Mouse (Mus musculus): ENCODE measurements around the gene Ypel1. TPM values are rescaled to one million over a fixed set of nuclear protein-coding genes. Genes with fewer than 3 reads are reported as not detected.

The Ypel1 gene
- polyA plus RNA-seq (2014; fragmentation: Illumina TruSeq; extraction: RNeasy Lipid Tissue Mini Kit (QIAGEN cat#74804)) = 8.2 TPM

DNA sequence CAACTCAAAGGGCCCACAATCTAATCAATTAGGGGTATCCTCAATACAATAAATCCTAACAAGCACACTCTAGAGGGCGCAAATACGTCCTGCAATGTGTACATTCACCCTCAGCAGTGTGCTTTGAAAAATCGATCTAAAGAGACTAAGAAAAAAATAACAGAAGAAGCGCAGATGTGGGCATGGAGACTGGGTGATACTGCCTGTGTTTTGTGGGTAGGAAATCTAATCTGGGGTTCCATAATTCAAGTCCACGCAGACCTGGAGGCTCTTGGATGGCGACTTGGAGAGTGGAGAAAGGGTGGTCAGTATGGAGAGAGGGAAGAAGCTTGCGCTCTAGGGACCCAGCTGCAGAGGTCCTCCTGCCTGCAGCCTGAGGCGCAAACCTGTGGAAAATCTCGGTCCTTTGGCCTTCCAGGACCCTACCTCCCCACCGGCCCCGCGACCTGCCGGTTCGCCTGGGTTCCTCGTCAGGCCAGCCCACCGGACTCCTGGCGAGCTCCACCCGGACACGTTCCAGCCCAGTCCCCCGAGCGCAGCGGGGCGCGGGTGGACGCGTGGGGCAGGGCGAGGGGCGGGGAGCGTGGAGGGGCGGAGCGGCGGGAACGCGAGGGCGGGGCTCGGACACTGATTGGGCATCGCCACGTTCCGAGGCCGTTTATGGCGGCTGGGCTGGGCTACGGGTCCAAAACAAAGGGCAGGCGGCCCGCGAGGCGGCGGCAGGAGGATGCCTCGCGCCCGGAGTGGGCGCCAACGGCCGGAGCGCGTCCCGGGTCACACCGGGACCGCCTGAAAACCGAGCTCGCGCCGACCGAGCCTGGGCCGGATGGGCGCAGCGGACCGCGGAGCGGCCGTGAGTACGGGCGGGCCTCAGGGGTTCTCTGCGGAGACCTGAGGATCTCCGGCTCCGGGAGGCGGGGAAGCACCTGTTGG, at the start of gene Ypel1:
Gene Ypel1, plus strand, starts transcription at position 186 of the 933 bp plus-strand sequence.

DNA sequence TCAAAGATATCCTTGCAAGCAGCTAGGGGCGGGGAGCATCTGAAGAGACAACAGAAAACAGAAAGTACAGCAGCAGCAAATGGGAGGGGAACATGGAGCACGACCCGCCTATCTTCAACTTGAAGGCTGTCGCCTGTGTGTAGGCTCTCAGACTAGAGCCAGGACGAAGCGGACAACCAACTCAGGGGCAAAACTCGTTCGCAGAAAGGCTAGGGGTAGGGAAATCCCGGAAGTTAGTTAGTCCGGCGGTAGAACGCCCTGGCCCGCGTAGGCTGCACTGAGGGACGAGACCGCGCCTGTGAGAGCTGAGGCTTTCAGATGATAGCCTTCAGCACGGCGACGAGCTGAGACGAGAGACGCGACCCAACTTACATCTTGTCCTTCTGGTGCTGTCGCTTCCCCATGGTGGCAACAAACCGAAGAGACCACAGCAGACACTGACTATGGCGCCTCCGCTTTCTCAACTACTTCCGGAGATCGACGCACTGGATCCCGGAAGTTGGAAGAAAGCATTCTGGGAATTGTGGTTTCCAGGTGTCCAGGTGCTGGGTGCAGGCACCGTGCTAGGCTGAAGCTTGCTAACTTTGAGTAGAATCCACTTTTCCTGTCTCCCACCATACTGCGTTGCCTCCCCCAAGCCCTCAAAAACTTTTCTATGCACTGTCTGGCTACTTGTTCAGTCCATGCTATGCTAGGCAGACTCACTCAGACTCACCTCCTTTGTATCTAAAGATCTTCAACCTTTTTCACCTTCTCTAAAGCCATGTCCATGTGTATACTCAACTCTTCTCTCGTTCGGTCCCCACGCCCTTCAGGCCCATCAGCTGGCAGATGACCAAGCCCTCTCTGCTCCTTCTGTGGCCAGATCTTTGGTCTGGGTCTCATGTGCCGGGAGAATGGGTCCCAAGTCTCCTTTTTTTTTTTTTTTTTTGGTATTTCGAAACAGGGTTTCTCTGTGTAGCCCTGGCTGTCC, 41.6 kb downstream of the Ypel1 start, which contains the start of gene Ppil2:
Gene Ppil2, minus strand, starts transcription at position 487 of the 973 bp plus-strand sequence.

GRCm38 (mm10) chr16:17124871-17125520, 55.5 kb downstream of the Ypel1 start, which contains the start of gene 2610318N02Rik:
Gene 2610318N02Rik, minus strand, starts transcription at chr16:17125167.

DNA sequence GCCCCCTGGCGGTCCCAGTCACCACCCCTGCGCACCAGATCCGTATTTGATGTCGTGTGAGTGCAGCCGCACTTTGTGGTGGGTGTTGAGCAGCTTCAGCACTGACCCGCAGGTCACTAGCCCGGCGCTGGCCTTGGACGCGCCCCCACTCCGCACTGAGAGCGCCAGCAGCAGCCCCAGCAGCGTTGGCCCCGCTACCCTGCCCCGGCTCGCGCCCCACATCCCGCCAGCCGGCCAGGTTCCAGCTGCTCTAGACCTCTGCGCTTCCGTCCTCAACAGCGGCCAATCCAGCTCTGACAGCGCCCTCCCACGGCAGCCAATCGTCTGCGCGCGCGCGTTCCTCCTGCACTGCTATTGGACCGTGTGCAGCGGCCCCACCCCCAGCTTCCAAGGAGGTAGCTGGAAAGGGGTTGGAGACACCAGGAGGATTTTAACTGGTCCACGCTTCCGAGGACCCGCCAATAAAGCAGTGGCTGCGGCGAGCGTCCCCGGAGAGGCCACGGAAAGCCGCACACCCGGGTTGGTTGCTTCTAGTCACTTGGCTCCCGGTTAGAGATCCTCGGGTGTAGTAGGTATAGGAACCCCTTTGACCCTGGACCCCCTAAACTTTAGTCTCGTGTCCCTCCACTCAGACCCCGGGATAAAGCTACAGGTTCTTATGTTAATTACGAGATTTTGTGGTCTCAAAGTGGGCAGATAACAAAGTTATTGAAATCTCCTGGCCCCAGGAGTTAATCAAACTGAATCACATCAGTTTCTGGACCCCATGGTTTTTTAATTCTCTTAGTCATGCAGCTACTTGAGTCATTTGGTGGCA, 62.8 kb downstream of the Ypel1 start, which contains the start of gene Sdf2l1:
Gene Sdf2l1, minus strand, starts transcription at position 295 of the 817 bp plus-strand sequence.

Other genes with a start within 250 kb of the Ypel1 start
- gene Spag6l, start 240.2 kb upstream of the Ypel1 start, polyA plus RNA-seq (2014; fragmentation: Illumina TruSeq; extraction: RNeasy Lipid Tissue Mini Kit (QIAGEN cat#74804)) = 9.4 TPM
- gene Igll1, start 205.7 kb upstream of the Ypel1 start, polyA plus RNA-seq (2014; fragmentation: Illumina TruSeq; extraction: RNeasy Lipid Tissue Mini Kit (QIAGEN cat#74804)) = not detected
- gene Top3b, start 199.0 kb upstream of the Ypel1 start, polyA plus RNA-seq (2014; fragmentation: Illumina TruSeq; extraction: RNeasy Lipid Tissue Mini Kit (QIAGEN cat#74804)) = 17.3 TPM
- not detected for gene Vpreb1, start 198.9 kb upstream of the Ypel1 start, polyA plus RNA-seq (2014; fragmentation: Illumina TruSeq; extraction: RNeasy Lipid Tissue Mini Kit (QIAGEN cat#74804))
- 10.1 TPM for gene Ppm1f, start 173.2 kb upstream of the Ypel1 start, polyA plus RNA-seq (2014; fragmentation: Illumina TruSeq; extraction: RNeasy Lipid Tissue Mini Kit (QIAGEN cat#74804))
- 327 TPM for gene Mapk1, start 86.3 kb upstream of the Ypel1 start, polyA plus RNA-seq (2014; fragmentation: Illumina TruSeq; extraction: RNeasy Lipid Tissue Mini Kit (QIAGEN cat#74804))
- 169 TPM for gene Ppil2, start 41.6 kb downstream of the Ypel1 start, polyA plus RNA-seq (2014; fragmentation: Illumina TruSeq; extraction: RNeasy Lipid Tissue Mini Kit (QIAGEN cat#74804))
- not detected for gene 2610318N02Rik, start 55.5 kb downstream of the Ypel1 start, polyA plus RNA-seq (2014; fragmentation: Illumina TruSeq; extraction: RNeasy Lipid Tissue Mini Kit (QIAGEN cat#74804))
- gene Sdf2l1, start 62.7 kb downstream of the Ypel1 start, polyA plus RNA-seq (2014; fragmentation: Illumina TruSeq; extraction: RNeasy Lipid Tissue Mini Kit (QIAGEN cat#74804)) = 15.0 TPM
- not detected for gene Ydjc, start 74.9 kb downstream of the Ypel1 start, polyA plus RNA-seq (2014; fragmentation: Illumina TruSeq; extraction: RNeasy Lipid Tissue Mini Kit (QIAGEN cat#74804))
- gene Ccdc116, start 77.5 kb downstream of the Ypel1 start, polyA plus RNA-seq (2014; fragmentation: Illumina TruSeq; extraction: RNeasy Lipid Tissue Mini Kit (QIAGEN cat#74804)) = 0.14 TPM
- gene Ube2l3, start 133.0 kb downstream of the Ypel1 start, polyA plus RNA-seq (2014; fragmentation: Illumina TruSeq; extraction: RNeasy Lipid Tissue Mini Kit (QIAGEN cat#74804)) = 248 TPM
- gene Rimbp3, start 138.9 kb downstream of the Ypel1 start, polyA plus RNA-seq (2014; fragmentation: Illumina TruSeq; extraction: RNeasy Lipid Tissue Mini Kit (QIAGEN cat#74804)) = not detected
- 1.4 TPM for gene Hic2, start 163.9 kb downstream of the Ypel1 start, polyA plus RNA-seq (2014; fragmentation: Illumina TruSeq; extraction: RNeasy Lipid Tissue Mini Kit (QIAGEN cat#74804))
- gene Tmem191c, start 206.4 kb downstream of the Ypel1 start, polyA plus RNA-seq (2014; fragmentation: Illumina TruSeq; extraction: RNeasy Lipid Tissue Mini Kit (QIAGEN cat#74804)) = not detected

Data from ovary, adult 10 weeks (tissue).